Mouse (Mus musculus) frontal cortex, postnatal 14 days (tissue): ENCODE measurements around the gene Zscan4-ps3.
"Not testable (repeated sequence)": the region's sequence is repeated elsewhere in the genome, so short reads cannot be mapped to it uniquely, and the experiment has no call there.

Experiments used
- DNase-seq, 2 experiments: peaks; one replicate each; pipeline ENCODE4 v3.0.0; 2022; ENCODE audit warnings: low spot score in 2 of 2

Zscan4-ps3 gene

GRCm38 (mm10) chr7:11609008-11609407 is at the start of gene Zscan4-ps3:
Gene Zscan4-ps3 (plus strand): TSS chr7:11609308.
- not testable (repeated sequence) for DNase-seq

- not testable (repeated sequence) for DNase-seq
Measured at GRCm38 (mm10) chr7:11617082-11617481, 8.0 kb downstream of the Zscan4-ps3 start.
